Mouse (Mus musculus) thymus, postnatal 0 days (tissue): Measurements from ENCODE around the gene Ntn5. TPM values are rescaled to one million over a fixed set of nuclear protein-coding genes. Genes with fewer than 3 reads are reported as not detected.
A peak's percentile ranks its signal among the peaks of the same experiment; 100 is the strongest.
"Not testable (repeated sequence)": the region's sequence is repeated elsewhere in the genome, so short reads cannot be mapped to it uniquely, and the experiment has no call there.

ENCODE experiments used
- DNase-seq: peaks from one replicate; pipeline ENCODE4 v3.0.0-alpha.2; 2015; ENCODE audit warnings: low spot score
- polyA plus RNA-seq: library from polyadenylated mRNA; unstranded; fragments of >200 nt; fragmentation: Nextera tagmentation; extraction: Ambion mirVana; gene quantifications from 2 replicates; pipeline ENCODE4 v1.2.1, GENCODE M21; 2015

Ntn5 gene
- polyA plus RNA-seq, 1 experiment from 2014 or later = 0.73 TPM

- no peak for DNase-seq
Measured at GRCm38 (mm10) chr7:45654424-45655047, 29.3 kb upstream of the Ntn5 start.

- DNase-seq = no peak
Measured at GRCm38 (mm10) chr7:45660746-45661478, 22.9 kb upstream of the Ntn5 start.

- DNase-seq = not testable (repeated sequence)
Measured at GRCm38 (mm10) chr7:45661702-45662101, 22.1 kb upstream of the Ntn5 start.

DNA sequence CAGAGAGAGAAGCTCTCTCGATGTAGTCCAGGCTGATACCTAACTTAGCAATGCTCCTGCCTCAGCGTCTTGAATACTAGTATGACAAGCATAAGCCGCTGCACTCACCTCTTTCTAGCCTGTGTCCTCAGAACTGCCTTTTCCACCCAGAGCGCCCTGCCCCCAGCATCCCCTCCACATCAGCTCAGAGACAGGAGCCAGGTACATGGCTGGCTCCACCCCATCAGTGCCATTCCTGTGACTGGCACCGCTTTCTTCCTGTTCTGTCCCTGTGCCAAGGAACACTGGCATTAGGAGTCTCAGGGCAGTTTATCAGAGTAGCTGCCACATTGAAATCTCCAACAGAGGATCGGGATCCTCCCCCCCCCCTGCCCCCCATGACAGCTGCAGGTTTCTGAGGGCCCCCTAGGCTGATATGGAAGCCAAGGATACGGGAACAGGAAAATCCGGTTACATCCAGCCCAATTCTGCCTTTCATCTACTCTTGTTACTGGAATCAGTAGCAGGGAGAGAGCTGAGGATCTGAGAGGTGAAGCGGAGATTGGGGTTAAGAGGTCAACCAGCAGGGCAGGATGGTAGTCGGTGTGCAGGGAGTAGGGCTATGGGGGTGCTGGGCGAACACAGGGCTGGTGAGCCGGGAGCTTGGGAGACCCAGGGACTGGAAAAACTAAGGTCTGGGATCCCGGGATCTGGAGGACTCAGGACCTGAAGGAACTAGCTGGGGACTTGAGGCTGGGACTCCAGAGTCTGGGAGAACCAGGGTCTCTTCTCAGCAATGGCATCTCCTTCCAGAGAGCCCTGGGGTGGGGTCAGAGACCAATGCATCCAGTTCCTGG lies 18.3 kb upstream of the Ntn5 start:
- DNase-seq = no peak

- DNase-seq = no peak
Measured at GRCm38 (mm10) chr7:45666161-45666560, 17.7 kb upstream of the Ntn5 start, which contains the start of gene Fut2. Gene Fut2, minus strand, starts transcription at chr7:45666394.

GRCm38 (mm10) chr7:45667761-45668160 lies 16.1 kb upstream of the Ntn5 start:
- DNase-seq = no peak

- DNase-seq = no peak
Measured at GRCm38 (mm10) chr7:45668921-45669320, 14.9 kb upstream of the Ntn5 start.

DNA sequence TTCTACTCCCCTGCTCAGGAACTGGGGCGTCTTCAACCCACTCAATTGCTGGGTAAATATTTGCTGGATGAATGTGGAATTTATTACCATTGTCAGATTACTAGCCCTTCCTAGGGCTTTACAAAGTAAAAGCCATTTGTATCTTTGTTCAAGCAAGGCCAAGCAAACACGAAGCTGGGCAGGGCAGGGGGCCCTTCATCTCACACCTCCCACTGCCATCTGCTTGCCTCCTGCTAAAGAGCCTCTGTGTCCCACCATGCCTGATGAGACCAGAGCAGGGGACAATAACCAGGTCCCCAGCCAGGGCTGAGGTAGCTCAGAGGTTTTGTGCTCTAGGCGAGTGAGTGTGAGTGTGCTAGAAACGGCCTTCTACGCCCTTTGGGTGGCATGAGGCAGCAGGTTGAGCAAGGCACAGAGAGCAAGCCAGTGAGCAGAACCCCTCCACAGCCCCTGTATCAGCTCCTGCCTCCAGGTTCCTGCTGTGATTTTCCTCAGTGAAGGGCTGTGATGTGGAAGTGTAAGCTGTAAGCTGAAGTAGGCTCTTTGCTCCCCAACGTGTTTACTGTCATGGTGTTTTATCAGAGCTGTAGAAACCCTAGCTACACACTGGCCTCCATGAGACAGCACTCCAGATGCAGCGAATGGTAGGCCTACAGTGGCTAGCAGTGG lies 6.1 kb upstream of the Ntn5 start:
- DNase-seq = no peak

- DNase-seq = no peak
Measured at GRCm38 (mm10) chr7:45678513-45678912, 5.3 kb upstream of the Ntn5 start.

DNA sequence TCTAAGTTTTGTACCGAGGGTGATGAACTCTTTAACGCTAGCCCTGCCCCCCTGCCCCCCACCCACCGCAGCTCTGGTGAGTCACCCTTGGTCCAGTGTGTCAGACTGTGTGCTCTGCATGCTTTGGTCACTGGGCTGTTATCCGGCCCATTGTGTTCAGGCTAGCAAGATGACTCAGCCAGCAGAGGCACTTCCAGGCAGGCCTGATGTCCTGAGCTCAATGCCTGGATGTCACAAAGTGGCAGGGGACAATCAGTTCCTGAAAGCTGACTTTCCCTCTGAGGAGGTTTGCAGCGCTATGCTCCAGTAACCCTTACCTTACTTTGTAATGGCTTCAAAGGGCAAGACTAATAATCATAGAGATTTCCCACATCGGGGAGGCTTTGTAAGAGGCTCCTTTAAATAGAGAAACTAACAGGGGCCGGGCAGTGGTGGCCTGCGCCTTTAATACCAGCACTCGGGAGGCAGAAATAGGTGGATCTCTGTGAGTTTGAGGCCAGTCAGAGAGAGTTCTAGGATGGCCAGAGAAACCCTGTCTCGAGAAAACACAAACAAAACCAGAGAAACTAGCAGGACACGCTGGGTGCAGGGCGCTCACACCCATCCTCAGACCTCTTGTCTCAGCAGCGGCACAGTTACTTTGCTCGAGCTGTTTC lies 3.7 kb upstream of the Ntn5 start:
- no peak for DNase-seq

DNA sequence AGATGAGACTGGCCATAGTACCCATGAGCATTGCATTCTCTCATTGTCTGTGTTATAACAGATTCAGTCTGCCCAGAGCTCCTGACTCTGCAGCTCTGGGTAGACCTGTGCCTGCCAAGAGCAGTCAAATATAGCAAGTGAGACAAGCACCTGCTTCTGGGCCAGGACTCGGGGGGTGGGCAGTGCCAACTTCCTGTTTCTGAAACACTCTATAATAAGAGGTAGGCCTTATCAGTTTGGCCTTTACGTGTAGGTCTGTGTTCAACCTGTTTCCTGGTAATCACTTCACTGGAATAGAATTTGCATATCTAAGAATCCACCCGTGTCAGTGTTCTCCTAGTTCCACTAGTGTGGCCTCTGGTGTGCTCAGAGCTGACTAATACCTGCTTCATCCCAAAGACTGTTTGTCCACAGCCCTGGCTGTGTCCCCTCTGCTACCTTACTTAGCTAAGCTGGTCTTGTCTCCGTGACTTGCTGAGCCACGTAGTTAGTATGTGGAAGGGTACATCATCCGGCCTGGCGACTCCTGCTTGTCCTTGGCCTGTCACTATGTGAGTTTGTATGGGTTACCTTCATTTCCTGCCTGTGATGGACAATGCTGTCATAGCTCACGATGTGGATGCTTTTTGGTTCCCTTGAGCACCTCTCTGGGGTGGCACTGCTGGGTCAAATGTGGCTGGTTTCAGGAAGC lies 2.6 kb upstream of the Ntn5 start:
- peak; percentile 40 for DNase-seq

- DNase-seq = peak; percentile 90
Measured at GRCm38 (mm10) chr7:45682144-45683126, 1.4 kb upstream of the Ntn5 start.

GRCm38 (mm10) chr7:45685811-45686210 lies 2.0 kb downstream of the Ntn5 start:
- DNase-seq = no peak

DNA sequence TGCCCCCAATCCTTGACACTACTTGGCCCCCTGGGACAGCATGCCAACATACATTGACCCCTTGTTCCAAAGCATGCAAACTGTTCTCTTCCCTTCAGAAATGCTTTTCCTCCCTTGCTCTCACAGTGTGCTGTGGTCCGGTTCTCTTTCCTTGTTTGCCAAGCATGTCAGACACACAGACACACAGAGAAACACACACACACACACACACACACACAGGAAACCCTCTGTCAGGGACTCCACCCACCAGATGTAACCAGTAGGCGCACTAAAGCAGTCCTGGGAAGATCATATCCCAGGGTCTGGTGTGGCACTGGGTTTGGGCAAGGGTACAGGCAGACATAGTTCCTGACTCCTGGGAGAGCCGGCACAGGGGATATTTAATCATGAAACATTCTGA lies 3.0 kb downstream of the Ntn5 start:
- no peak for DNase-seq

- DNase-seq = no peak
Measured at GRCm38 (mm10) chr7:45689099-45689498, 5.3 kb downstream of the Ntn5 start.

DNA sequence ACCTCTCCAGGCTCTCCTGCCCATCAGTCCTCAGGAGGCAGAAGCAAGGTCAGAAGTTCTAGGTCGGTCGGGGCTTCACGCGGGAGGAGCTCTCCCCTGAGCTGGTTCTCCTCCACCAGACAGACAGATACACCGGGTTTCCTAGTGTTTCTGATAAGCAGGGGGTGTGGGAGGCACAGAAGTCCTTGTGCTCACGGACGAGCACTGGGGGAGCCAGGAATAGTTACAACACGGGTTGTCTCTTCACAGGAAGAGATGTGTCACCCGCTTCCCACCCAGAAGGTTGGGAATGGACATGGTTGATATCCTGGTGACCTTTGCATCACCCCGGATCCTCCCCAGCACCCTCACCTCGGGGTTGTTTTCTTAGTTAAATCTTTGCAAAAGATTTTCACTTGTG lies 6.0 kb downstream of the Ntn5 start:
- DNase-seq = no peak

- DNase-seq = no peak
Measured at GRCm38 (mm10) chr7:45692364-45692763, 8.5 kb downstream of the Ntn5 start.

- DNase-seq = no peak
Measured at GRCm38 (mm10) chr7:45693921-45694591, 10.2 kb downstream of the Ntn5 start, which contains the start of gene Sec1. Gene Sec1, minus strand, starts transcription at chr7:45694402.

DNA sequence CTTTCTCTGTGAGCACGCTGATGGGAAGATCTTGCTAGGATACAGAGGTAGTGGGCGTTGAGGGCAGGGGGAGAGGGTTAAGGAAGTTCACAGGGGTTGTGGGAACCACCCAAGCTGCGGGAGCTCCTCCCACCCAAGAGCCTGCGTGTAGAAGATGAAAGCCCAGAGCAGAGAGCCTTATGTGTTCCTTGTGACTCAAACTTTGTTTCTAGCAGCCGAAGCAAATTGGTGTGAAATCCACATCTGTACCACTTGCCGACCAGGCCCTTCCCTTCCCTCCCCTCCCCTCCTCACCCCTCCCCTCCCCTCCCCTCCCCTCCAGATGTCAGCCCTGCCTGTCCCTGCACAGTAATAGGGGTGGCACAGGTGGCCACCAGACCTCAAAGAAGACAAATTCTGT lies 11.3 kb downstream of the Ntn5 start:
- DNase-seq = peak; percentile 50
